Mouse (Mus musculus): ENCODE results near the gene Arf5.

Gene Arf5

GRCm38 (mm10) chr6:28428290-28428689 is 4.9 kb downstream of the Arf5 start, which contains the start of gene Gcc1:
Gcc1 (minus strand) TSS chr6:28428390.
- DNase-seq (ENCODE audit: low spot score): no peak

- no peak for DNase-seq (ENCODE audit: low spot score)
Measured at GRCm38 (mm10) chr6:28429870-28430269, 6.5 kb downstream of the Arf5 start.

GRCm38 (mm10) chr6:28430795-28431537 is 7.6 kb downstream of the Arf5 start:
- DNase-seq (ENCODE audit: low spot score): no peak

- DNase-seq (ENCODE audit: low spot score): no peak
Measured at GRCm38 (mm10) chr6:28431538-28431855, 8.1 kb downstream of the Arf5 start.

GRCm38 (mm10) chr6:28447937-28448336 is 24.6 kb downstream of the Arf5 start:
- no peak for DNase-seq (ENCODE audit: low spot score)

- DNase-seq (ENCODE audit: low spot score): no peak
Measured at GRCm38 (mm10) chr6:28449253-28449652, 25.9 kb downstream of the Arf5 start, which contains the start of gene Pax4. Pax4 (minus strand) TSS chr6:28449353.

GRCm38 (mm10) chr6:28450481-28450880 is 27.1 kb downstream of the Arf5 start:
- peak; percentile 43 for DNase-seq (ENCODE audit: low spot score)

GRCm38 (mm10) chr6:28450977-28451376 is 27.6 kb downstream of the Arf5 start:
- no peak for DNase-seq (ENCODE audit: low spot score)

- no peak for DNase-seq (ENCODE audit: low spot score)
Measured at GRCm38 (mm10) chr6:28459221-28459668, 35.9 kb downstream of the Arf5 start.

GRCm38 (mm10) chr6:28460534-28460933 is 37.2 kb downstream of the Arf5 start:
- DNase-seq (ENCODE audit: low spot score): peak; percentile 60

- peak; percentile 58 for DNase-seq (ENCODE audit: low spot score)
Measured at GRCm38 (mm10) chr6:28464630-28465029, 41.3 kb downstream of the Arf5 start.

GRCm38 (mm10) chr6:28470017-28470602 is 46.8 kb downstream of the Arf5 start:
- no peak for DNase-seq (ENCODE audit: low spot score)

- DNase-seq (ENCODE audit: low spot score): no peak
Measured at GRCm38 (mm10) chr6:28470621-28471020, 47.3 kb downstream of the Arf5 start.

- DNase-seq (ENCODE audit: low spot score): no peak
Measured at GRCm38 (mm10) chr6:28471284-28472035, 48.1 kb downstream of the Arf5 start.

GRCm38 (mm10) chr6:28474211-28474610 is 50.9 kb downstream of the Arf5 start:
- DNase-seq (ENCODE audit: low spot score): no peak

GRCm38 (mm10) chr6:28474839-28475238 is 51.5 kb downstream of the Arf5 start, which contains the start of gene Snd1:
Snd1 (plus strand) TSS chr6:28475139.
- DNase-seq (ENCODE audit: low spot score): no peak
